Mouse (Mus musculus): Measurements from ENCODE around the gene Acap2.

GRCm38 (mm10) chr16:31071731-31072130 is 129.3 kb downstream of the Acap2 start:
- TF ChIP-seq GATA1 (IDR thresholded peaks at IDR 0.05; ENCODE audit: low read length) (no peak), TAL1 (IDR thresholded peaks at IDR 0.05; ENCODE audit: low read length) (no peak)
